Mouse (Mus musculus) C2C12 (cell line): ENCODE results near the gene Klc2.

ENCODE experiments used
- MAX ChIP-seq: IDR thresholded peaks from one replicate; pipeline ENCODE4 v1.6.1; 2011; ENCODE audit warnings: mild to moderate bottlenecking, control low read depth
- MYOG ChIP-seq: IDR thresholded peaks from one replicate; pipeline ENCODE4 v1.6.1; 2011; ENCODE audit not compliant: control insufficient read depth, insufficient read length; ENCODE audit errors: extremely low read depth

GRCm38 (mm10) chr19:5152261-5152660 lies 33.9 kb upstream of the Klc2 start:
- no peak for TF ChIP-seq MAX
- no peak for TF ChIP-seq MYOG
